Mouse (Mus musculus) heart, postnatal 36 days (tissue): Measurements from ENCODE around the gene Tnip2. TPM values are rescaled to one million over a fixed set of nuclear protein-coding genes. Genes with fewer than 3 reads are reported as not detected.

ENCODE experiments used
- DNase-seq, 2 experiments: peaks; one replicate each; pipeline ENCODE4 v3.0.0; 2021 to 2022
- intact Hi-C: fragments of 180-260 bp; cut with DNase I; formaldehyde crosslinking; loops from one replicate; pipeline ENCODE4 v1.15.1; 2025
- total RNA-seq, 2 experiments: library from RNA; stranded (reverse); gene quantifications; 2 replicates each; pipeline ENCODE4 v1.2.3; 2021

The Tnip2 gene
- total RNA-seq, 2 experiments from 2014 or later = 5.5 to 6.7 TPM

DNA sequence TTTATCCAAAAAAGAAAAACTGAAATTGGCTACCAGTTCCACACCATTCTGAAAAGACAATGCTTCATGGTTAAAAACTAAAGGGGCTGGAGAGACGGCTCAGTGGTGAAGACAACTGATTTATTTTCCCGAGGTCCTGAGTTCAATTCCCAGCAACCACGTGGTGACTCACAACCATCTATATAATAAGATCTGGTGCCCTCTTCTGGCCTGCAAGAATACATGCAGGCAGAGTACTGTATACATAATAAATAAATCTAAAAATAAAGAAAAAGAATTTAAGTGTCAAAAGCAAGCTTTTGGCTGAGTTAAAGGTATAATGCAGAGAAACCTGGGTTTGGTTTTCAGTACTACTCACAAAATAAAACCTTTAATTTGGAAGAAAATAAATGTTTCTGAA lies 32.9 kb downstream of the Tnip2 start:
- no peak for DNase-seq
- intact Hi-C loops = no loop called here

DNA sequence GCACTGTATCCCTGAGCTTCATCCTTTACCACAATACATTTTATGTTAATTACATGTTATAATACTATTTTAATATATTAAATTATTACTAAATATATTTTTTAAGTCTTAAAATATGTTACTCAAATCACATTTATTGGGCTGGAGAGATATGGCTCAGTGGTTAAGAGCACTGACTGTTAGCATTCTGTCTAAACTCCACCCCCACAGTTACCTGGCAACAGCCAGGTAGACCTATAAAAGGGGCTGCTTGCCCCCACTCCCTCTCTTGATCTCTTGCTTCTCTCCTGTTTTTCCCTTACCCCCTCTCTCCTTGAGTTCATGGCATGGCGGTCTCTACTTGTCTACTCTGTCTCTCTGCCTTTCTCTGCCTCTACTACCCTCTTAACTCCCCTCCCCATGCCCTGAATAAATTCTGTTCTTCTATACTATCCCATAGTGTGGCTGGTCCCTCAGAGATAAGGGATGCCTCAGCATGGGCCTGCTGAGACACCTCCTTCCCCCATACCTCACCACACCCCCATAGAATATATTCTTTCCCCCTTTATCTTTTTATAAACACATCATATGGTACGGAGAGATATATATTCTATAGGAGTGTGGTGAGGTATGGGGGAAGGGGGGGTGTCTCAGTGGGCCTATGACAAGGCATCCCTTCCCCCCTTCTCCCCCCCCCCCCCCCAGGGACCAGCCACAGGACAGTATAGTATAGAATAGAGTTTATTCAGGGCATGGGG lies 45.6 kb downstream of the Tnip2 start:
- no peak for DNase-seq
- intact Hi-C loops = no loop called here

DNA sequence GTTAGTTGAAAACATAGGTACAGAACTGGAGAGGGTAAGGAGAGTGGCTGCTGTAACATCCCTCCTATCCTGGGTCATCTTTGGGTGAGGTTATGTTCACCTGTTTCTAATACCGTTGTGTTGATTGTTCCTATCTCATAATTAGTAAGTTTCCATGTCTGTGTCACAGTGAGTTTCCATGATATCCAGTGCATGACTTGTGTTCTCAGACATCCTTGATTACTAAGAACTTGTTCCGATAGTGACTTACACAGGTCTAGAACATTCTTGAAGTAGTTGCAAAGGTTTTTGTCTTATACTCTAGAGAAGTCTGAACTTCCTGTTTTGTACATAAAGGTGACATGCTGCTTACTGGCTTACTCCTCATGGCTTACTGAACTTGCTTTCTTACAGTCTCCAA lies 47.1 kb downstream of the Tnip2 start:
- no peak for DNase-seq
- intact Hi-C loops = no loop called here

DNA sequence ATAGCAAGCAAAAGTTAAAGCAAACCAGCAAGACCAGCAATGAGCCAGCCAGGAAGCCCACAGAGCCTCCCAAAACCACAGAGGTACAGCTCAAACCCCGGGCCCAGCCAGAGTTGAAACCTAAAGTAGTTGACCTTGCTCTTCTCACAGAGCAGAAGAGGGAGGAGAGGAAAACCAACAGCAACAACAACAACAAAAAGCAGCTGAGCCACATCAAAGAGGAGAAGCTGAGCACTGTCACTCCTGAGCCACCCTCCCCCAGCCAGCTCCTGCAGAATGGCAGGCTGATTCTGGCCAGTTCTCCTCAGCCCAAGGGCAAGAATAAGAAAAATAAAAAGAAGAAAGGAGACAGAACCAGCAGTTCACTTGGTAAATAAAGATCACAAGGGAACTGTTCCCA lies 47.7 kb downstream of the Tnip2 start:
- no peak for DNase-seq
- intact Hi-C loops = no loop called here

DNA sequence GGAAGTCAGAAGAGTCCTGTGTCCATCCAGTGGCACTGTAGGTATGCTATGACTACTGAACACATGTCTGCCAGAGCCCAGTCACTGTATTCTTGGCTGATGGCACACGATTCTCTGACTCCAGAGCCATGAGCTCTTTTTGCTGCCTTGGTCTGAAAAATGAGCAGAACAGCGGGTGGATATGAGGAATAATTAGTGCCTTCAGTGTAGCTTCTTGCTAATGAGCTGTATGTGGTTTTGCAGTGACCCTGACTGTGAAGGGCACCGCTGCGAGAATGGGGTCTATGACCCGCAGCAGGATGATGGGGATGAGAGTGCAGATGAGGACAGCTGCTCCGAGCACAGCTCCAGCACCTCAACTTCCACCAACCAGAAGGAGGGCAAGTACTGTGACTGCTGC lies 52.0 kb downstream of the Tnip2 start:
- no peak for DNase-seq
- intact Hi-C loops = no loop called here

DNA sequence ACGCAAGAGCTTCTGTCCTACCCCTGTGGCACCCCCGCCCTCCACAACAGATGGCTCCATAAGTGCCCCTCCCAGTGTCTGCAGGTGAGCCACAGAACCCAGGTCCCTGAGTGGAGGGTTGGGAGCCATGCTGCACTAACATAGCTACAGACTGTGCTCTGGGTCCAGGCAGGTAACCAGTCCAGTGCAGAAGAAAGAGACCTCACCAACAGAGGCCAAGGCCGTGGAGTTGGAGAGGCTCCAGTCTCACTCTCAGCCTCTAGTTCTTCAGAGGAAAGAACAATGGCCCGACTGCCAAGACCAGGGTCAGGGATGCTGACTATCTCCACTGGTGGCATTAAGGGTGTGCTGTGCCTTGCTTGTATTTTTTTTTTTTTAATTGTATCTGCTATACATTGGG lies 52.5 kb downstream of the Tnip2 start:
- DNase-seq = no peak
- intact Hi-C loops = no loop called here

DNA sequence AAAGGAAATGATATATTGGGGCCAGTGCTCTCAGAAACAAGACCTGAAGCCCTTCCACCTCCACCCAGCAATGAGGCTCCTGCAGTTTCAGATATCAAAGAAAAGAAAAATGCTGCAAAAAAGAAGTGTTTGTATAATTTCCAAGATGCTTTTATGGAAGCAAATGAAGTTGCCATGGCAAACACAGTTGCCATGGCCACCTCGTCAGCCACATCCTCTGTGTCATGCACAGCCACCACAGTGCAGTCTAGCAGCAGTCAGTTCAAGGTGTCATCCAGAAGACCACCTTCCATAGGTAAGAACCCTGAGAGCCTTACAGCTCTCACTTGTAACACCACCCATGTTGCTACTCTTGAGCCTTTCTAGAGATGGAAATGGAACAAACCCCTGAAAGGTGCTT lies 54.8 kb downstream of the Tnip2 start:
- intact Hi-C loops = no loop called here
- DNase-seq = no peak

DNA sequence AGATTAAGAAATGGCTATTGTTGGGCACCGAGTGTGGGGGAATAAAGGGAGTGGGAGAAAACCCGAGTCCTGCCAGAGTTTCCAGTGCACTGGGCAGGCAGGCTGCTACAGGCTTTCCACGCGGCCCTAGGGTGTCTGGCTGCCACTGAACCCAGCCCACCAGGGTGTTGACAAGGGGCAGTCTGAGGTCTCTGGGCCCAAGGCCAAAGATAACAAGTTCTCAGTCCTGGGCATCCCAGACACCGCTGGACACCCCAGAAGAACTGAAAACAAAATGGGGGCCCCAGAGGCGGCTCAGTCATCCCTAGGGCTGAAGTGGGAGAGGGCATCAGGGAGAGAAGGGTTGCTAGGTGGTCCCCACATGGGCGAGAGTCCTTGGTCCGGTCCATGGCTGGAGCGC lies 67.6 kb downstream of the Tnip2 start:
- intact Hi-C loops = no loop called here
- no peak for DNase-seq

Other genes with a start within 250 kb of the Tnip2 start
- gene Zfyve28, start 225.5 kb downstream of the Tnip2 start, total RNA-seq = under 1 TPM; 0.68 to 0.83 TPM
- not detected for gene Cfap99, start 225.4 kb downstream of the Tnip2 start, total RNA-seq
- 10 to 100 TPM; 31.0 to 31.7 TPM for gene Rnf4, start 177.7 kb downstream of the Tnip2 start, total RNA-seq
- gene Fam193a, start 144.1 kb downstream of the Tnip2 start, total RNA-seq = 10 to 100 TPM; 23.7 TPM
- gene Sh3bp2, start 11.8 kb upstream of the Tnip2 start, total RNA-seq = 1 to 10 TPM; 3.8 to 5.5 TPM
- 100 to 1,000 TPM; 128 to 131 TPM for gene Add1, start 59.7 kb upstream of the Tnip2 start, total RNA-seq
- gene Mfsd10, start 123.2 kb upstream of the Tnip2 start, total RNA-seq = 1 to 10 TPM; 7.5 to 9.7 TPM
- gene Nop14, start 146.2 kb upstream of the Tnip2 start, total RNA-seq = 10 to 100 TPM; 14.1 to 14.3 TPM
- under 1 TPM; 0.73 to 0.78 TPM for gene Grk4, start 146.4 kb upstream of the Tnip2 start, total RNA-seq
- 10 to 100 TPM; 12.0 to 12.1 TPM for gene Htt, start 247.7 kb upstream of the Tnip2 start, total RNA-seq